Mouse (Mus musculus) neural tube, embryonic 14.5 days (tissue): ENCODE data around the gene Mob3a. TPM values are rescaled to one million over a fixed set of nuclear protein-coding genes. Genes with fewer than 3 reads are reported as not detected.

ENCODE experiments used
- ATAC-seq: fragments of 200-750 bp; cut with Nextera tagmentation; 2 replicates; pipeline ENCODE4 v1.8.0; 2017; ENCODE audit warnings: low read depth, mild to moderate bottlenecking, moderate TSS enrichment, moderate library complexity
- H3K27ac ChIP-seq: fragments of 300-500 bp; sonication (generic); 2 replicates; pipeline ENCODE4 v1.5.1; 2014; ENCODE audit warnings: low read depth, mild to moderate bottlenecking, control low read depth, low read length, moderate library complexity, mixed read lengths
- H3K27me3 ChIP-seq: fragments of 300-500 bp; sonication (generic); 2 replicates; pipeline ENCODE4 v1.6.1; 2014; ENCODE audit warnings: low read length; ENCODE audit not compliant: control insufficient read depth, insufficient read depth
- H3K36me3 ChIP-seq: fragments of 300-500 bp; sonication (generic); 2 replicates; pipeline ENCODE4 v1.6.1; 2014; ENCODE audit warnings: low read length, mixed read lengths; ENCODE audit not compliant: control insufficient read depth, insufficient read depth
- H3K4me1 ChIP-seq: fragments of 300-500 bp; sonication (generic); 2 replicates; pipeline ENCODE4 v1.6.1; 2014; ENCODE audit warnings: low read length; ENCODE audit not compliant: control insufficient read depth, insufficient read depth
- H3K4me2 ChIP-seq: fragments of 300-500 bp; sonication (generic); 2 replicates; pipeline ENCODE4 v1.6.1; 2014; ENCODE audit warnings: mild to moderate bottlenecking, low read depth, low read length, control low read depth
- H3K4me3 ChIP-seq: fragments of 300-500 bp; sonication (generic); 2 replicates; pipeline ENCODE4 v1.5.1; 2014; ENCODE audit warnings: low read depth, low read length, control low read depth, mixed read lengths
- H3K9ac ChIP-seq: fragments of 300-500 bp; sonication (generic); replicated peaks from 2 replicates; pipeline ENCODE4 v1.6.1; 2014; ENCODE audit warnings: low read depth, mild to moderate bottlenecking, control low read depth, low read length, mixed read lengths
- H3K9me3 ChIP-seq: fragments of 300-500 bp; sonication (generic); 2 replicates; pipeline ENCODE4 v1.6.1; 2016; ENCODE audit warnings: low read length; ENCODE audit not compliant: control insufficient read depth
- WGBS: fragments of 180-500 bp; shearing (Covaris S2); extraction: QIAGEN DNeasy Blood & Tissue Kit; methylation state at CpG from one replicate; pipeline ENCODE4 v1.1.7; 2014; 5-methylcytosine and 5-hydroxymethylcytosine counted together
- polyA plus RNA-seq: library from polyadenylated mRNA; unstranded; fragments of >200 nt; fragmentation: Nextera tagmentation; extraction: Ambion mirVana; gene quantifications from 2 replicates; pipeline ENCODE4 v1.2.1, GENCODE M21; 2014

Mob3a gene
- polyA plus RNA-seq, 1 experiment from 2014 or later: 42.0 TPM

DNA sequence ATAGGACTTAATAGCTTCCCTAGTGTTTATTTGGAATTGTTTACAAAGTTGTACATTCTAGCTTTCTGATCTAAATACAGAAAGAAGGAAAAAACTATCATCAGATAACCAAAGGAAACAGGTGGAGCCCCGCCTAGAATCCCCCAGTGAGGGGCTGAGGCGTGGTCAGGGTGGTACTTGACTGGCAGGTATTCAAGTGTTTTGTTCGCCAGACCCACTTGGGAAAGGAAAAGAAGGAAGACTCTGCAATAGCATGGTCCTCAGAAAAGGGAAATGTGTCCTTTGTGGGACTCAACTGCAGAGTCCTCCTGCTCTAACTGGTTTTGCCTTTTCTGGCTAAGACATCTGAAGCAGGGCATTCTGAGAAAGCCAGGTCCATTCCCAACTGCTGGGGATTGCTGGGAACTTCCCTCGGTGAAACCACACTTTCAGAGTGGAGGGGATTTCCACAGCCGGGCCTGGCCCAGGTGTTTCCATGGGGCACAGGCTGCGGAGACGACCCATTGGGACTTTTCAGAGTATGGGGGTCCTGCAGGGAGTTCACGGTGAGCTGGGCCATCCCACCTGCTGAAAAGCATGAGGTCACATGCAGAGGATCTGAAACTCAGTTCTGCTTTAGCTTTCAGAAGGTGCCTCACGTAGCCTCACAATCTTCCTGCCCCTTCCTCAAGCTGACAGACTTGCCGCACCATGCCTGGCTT lies 5.8 kb downstream of the Mob3a start:
- Histone ChIP-seq H3K4me3 (no peak overlapping the region), H3K9me3 (no peaks in the 10 kb centered on the region), H3K36me3 (peaks cover 10% of the 10 kb centered on the region), H3K4me2 (no peak overlapping the region), H3K27ac (no peak overlapping the region), H3K9ac (no peak overlapping the region), H3K4me1 (peaks cover 5% of the 10 kb centered on the region), H3K27me3 (no peaks in the 10 kb centered on the region)
- 83% methylated on average over 10 of the region's 10 CpGs for WGBS
- no peak for ATAC-seq

DNA sequence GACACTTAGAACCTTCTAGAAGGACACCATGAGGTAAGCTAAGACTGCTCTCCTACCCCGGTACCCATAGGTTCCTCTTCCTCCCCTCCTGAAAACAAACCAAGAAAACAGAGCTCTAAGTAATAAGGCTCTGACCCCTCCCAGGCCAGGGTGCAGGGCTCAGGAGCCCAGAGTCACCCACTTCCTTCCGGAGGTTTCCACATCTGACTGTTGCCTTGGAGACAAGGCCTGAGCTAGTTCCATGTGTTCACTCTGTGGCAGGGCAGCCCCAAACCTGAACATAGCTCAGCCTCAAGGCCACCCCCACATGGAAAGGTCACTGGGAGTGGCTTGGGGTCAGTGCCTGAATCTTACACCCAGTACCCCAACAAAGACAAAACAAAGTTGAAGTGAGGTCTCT lies 6.6 kb downstream of the Mob3a start:
- H3K27ac ChIP-seq: no peak overlapping the region
- no peak overlapping the region for H3K4me3 ChIP-seq
- H3K4me1 ChIP-seq: no peaks in the 10 kb centered on the region; the same call in 1 of the 2 replicates
- no peak overlapping the region for H3K4me2 ChIP-seq
- 77% methylated on average over 2 of the region's 2 CpGs for WGBS
- peaks cover 12% of the 10 kb centered on the region for H3K36me3 ChIP-seq
- H3K9ac ChIP-seq: no peak overlapping the region
- no peaks in the 10 kb centered on the region for H3K9me3 ChIP-seq
- no peaks in the 10 kb centered on the region for H3K27me3 ChIP-seq
- no peak for ATAC-seq

DNA sequence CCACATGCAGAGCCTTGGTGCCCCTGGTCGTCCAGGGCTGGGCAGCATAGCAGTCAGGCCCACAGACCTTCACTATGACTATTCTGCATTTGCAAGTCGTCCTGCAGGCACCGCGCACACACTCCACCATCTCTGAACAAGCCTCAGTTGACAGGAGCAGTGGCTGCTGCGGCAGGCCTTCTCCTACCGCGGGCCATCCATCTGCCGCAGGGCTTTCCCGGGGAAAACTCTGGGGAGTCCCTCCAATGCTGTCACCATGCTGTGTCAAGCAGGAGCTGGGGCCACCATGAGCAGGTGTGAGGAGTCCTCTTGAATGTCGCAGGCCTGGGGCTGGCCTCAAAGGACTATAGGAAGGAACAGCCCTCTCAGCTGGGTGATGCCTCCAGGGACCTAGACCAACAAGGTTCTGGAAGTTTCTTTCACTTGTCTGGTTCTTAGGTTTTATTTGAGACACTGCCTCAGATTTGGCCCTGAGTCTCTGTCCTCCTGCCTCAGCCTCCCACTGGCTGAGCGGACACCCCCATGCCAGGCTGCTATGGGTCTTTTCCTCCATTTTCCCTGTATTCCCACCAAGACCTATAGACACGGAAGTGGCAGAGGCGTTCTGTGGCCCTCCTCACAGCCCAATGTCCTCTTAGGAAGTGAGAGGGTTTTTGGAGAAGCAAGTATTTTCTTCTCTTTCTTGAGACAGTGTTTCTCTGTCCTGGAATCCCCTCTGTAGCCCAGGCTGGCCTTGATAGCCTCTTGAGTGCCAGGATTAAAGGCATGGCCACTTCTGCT lies 7.4 kb downstream of the Mob3a start:
- Histone ChIP-seq H3K9me3 (no peaks in the 10 kb centered on the region), H3K9ac (no peak overlapping the region), H3K4me2 (no peak overlapping the region), H3K27ac (no peak overlapping the region), H3K4me3 (no peak overlapping the region), H3K36me3 (peaks cover 16% of the 10 kb centered on the region), H3K27me3 (no peaks in the 10 kb centered on the region), H3K4me1 (no peaks in the 10 kb centered on the region)
- ATAC-seq: no peak
- WGBS: 89% methylated on average over 13 of the region's 13 CpGs

DNA sequence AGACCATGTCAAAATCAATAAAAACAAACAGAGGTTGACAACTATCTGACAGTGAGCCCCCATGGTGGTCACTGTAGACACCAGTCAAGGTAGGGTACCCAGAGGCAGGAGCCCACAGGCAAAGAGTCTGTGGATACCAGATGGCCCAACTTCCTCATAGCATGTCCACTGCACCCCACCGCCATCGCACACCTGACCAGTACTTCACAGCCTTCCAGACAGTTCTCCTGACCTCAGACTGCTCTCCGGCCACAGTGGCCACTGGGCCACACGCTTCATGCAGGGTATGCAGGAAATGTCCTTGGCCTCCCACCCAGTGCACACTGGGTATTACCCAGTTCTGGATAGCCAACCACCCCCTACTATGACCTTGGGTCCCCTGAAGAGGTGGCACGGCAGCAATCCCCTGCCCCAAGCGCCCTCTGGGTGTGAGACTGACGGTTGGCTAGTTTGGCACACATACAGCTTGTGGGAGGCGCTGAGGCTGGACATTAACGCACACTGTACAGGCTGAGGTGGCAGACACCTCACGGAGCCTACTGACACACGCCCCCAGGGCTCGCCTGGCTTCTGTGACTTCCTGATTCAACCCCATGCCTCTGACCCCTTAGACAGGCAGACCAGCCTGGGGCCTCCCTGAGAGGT lies 8.3 kb downstream of the Mob3a start:
- H3K4me2 ChIP-seq: no peak overlapping the region
- ATAC-seq: no peak

GRCm38 (mm10) chr10:80692249-80693165 lies 9.3 kb downstream of the Mob3a start:
- no peaks in the 10 kb centered on the region for H3K27me3 ChIP-seq
- no peak overlapping the region for H3K4me2 ChIP-seq
- WGBS: 83% methylated on average over 14 of the region's 14 CpGs
- no peak overlapping the region for H3K9ac ChIP-seq
- no peak overlapping the region for H3K27ac ChIP-seq
- no peaks in the 10 kb centered on the region for H3K4me1 ChIP-seq
- H3K4me3 ChIP-seq: no peak overlapping the region
- no peaks in the 10 kb centered on the region for H3K9me3 ChIP-seq
- peaks cover 20% of the 10 kb centered on the region for H3K36me3 ChIP-seq
- no peak for ATAC-seq

More for the DNA sequence above, 8.3 kb downstream of the Mob3a start:
- Histone ChIP-seq H3K4me1 (no peaks in the 10 kb centered on the region), H3K9ac (no peak overlapping the region), H3K9me3 (no peaks in the 10 kb centered on the region), H3K36me3 (peaks cover 18% of the 10 kb centered on the region), H3K27me3 (no peaks in the 10 kb centered on the region), H3K27ac (no peak overlapping the region), H3K4me3 (no peak overlapping the region)
- 96% methylated on average over 12 of the region's 12 CpGs for WGBS

DNA sequence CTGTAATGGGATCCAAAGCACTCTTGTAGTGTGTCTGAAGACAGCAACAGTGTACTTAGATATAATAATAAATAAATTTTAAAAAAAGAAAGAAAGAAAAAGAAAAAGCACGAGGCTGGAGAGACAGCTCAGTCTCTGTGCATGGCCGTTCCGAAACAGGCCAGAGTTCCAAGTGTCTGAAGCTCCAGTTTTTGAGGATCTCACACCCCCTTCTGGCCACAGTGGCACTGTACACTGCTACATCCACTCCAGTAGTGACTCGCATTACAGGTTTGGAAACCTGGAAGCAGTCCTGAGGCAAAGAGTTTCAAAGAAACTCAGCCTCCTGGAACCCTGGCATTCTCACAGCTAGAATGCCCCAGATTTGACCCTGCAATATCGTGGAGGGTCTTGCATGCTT lies 13.9 kb downstream of the Mob3a start:
- H3K9ac ChIP-seq: no peak overlapping the region
- no peaks in the 10 kb centered on the region for H3K9me3 ChIP-seq
- H3K36me3 ChIP-seq: peaks cover 29% of the 10 kb centered on the region
- ATAC-seq: no peak; the same call in 1 of the 2 replicates
- no peaks in the 10 kb centered on the region for H3K4me1 ChIP-seq
- H3K27ac ChIP-seq: no peak overlapping the region
- H3K4me2 ChIP-seq: no peak overlapping the region
- H3K4me3 ChIP-seq: no peak overlapping the region
- WGBS: 49% methylated on average over 5 of the region's 5 CpGs
- H3K27me3 ChIP-seq: no peaks in the 10 kb centered on the region

- H3K4me3 ChIP-seq: no peak overlapping the region
- no peak overlapping the region for H3K9ac ChIP-seq
- no peaks in the 10 kb centered on the region for H3K4me1 ChIP-seq
- no peak for ATAC-seq
- no peaks in the 10 kb centered on the region for H3K9me3 ChIP-seq
- peaks cover 29% of the 10 kb centered on the region for H3K36me3 ChIP-seq
- WGBS: 90% methylated on average over 3 of the region's 3 CpGs
- H3K27ac ChIP-seq: no peak overlapping the region
- no peak overlapping the region for H3K4me2 ChIP-seq
- H3K27me3 ChIP-seq: no peaks in the 10 kb centered on the region
These were observed 15.2 kb downstream of the Mob3a start for GRCm38 (mm10) chr10:80686617-80687016.

- no peak overlapping the region for H3K4me3 ChIP-seq
- 92% methylated on average over 4 of the region's 4 CpGs for WGBS
- no peaks in the 10 kb centered on the region for H3K4me1 ChIP-seq
- no peak for ATAC-seq
- no peak overlapping the region for H3K4me2 ChIP-seq
- H3K9me3 ChIP-seq: no peaks in the 10 kb centered on the region
- H3K27me3 ChIP-seq: no peaks in the 10 kb centered on the region
- no peak overlapping the region for H3K27ac ChIP-seq
- peaks cover 25% of the 10 kb centered on the region for H3K36me3 ChIP-seq
- H3K9ac ChIP-seq: no peak overlapping the region
These were observed 16.8 kb downstream of the Mob3a start for GRCm38 (mm10) chr10:80684984-80685383.
